Mouse (Mus musculus) yolk sac, embryonic 10.5 days (tissue): ENCODE data around the gene Gm42878.
A peak's percentile ranks its signal among the peaks of the same experiment; 100 is the strongest.

ENCODE experiments used
- DNase-seq: peaks from one replicate; pipeline ENCODE4 v3.0.0-alpha.2; 2017; ENCODE audit warnings: low spot score

Gm42878 gene

GRCm38 (mm10) chr5:121544910-121545792 lies at the start of gene Gm42878, which contains the start of gene Adam1a:
Gene Gm42878 (minus strand): TSS chr5:121545482.
Gene Adam1a (minus strand): TSS chr5:121545482.
- peak; percentile 22 for DNase-seq

GRCm38 (mm10) chr5:121594714-121595313 lies 49.5 kb upstream of the Gm42878 start:
- DNase-seq: no peak

GRCm38 (mm10) chr5:121593451-121594401 lies 48.4 kb upstream of the Gm42878 start, which contains the start of gene Aldh2:
Gene Aldh2 (minus strand): TSS chr5:121593824.
- DNase-seq: peak; percentile 88

- peak; percentile 44 for DNase-seq
Observed at GRCm38 (mm10) chr5:121592816-121593407, 47.6 kb upstream of the Gm42878 start.

GRCm38 (mm10) chr5:121592064-121592815 lies 47.0 kb upstream of the Gm42878 start:
- DNase-seq: no peak

- DNase-seq: no peak
Observed at GRCm38 (mm10) chr5:121591417-121592063, 46.3 kb upstream of the Gm42878 start.

- DNase-seq: no peak
Observed at GRCm38 (mm10) chr5:121589928-121590327, 44.6 kb upstream of the Gm42878 start.

GRCm38 (mm10) chr5:121586400-121587039 lies 41.2 kb upstream of the Gm42878 start:
- DNase-seq: no peak

- no peak for DNase-seq
Observed at GRCm38 (mm10) chr5:121585699-121586098, 40.4 kb upstream of the Gm42878 start.

- DNase-seq: no peak
Observed at GRCm38 (mm10) chr5:121585005-121585404, 39.7 kb upstream of the Gm42878 start.

- DNase-seq: peak; percentile 88
Observed at GRCm38 (mm10) chr5:121583765-121584501, 38.7 kb upstream of the Gm42878 start.

- DNase-seq: no peak
Observed at GRCm38 (mm10) chr5:121581945-121582344, 36.7 kb upstream of the Gm42878 start.

- no peak for DNase-seq
Observed at GRCm38 (mm10) chr5:121576927-121577488, 31.7 kb upstream of the Gm42878 start.

GRCm38 (mm10) chr5:121575867-121576266 lies 30.6 kb upstream of the Gm42878 start:
- DNase-seq: no peak

- DNase-seq: no peak
Observed at GRCm38 (mm10) chr5:121574145-121574544, 28.9 kb upstream of the Gm42878 start.

GRCm38 (mm10) chr5:121570787-121571186 lies 25.5 kb upstream of the Gm42878 start:
- no peak for DNase-seq

GRCm38 (mm10) chr5:121569881-121570420 lies 24.7 kb upstream of the Gm42878 start:
- DNase-seq: no peak

GRCm38 (mm10) chr5:121566035-121566681 lies 20.9 kb upstream of the Gm42878 start:
- peak; percentile 75 for DNase-seq
